Mouse (Mus musculus) left cerebral cortex, adult 2 months (tissue): ENCODE measurements around the gene Idh3a. TPM values are rescaled to one million over a fixed set of nuclear protein-coding genes. Genes with fewer than 3 reads are reported as not detected.
"Not testable (repeated sequence)": the region's sequence is repeated elsewhere in the genome, so short reads cannot be mapped to it uniquely, and the experiment has no call there.

ENCODE experiments used
- DNase-seq, 2 experiments: peaks; one replicate each; pipeline ENCODE4 v3.0.0; 2021 to 2022; ENCODE audit warnings: low spot score in 2 of 2, mixed read lengths in 1 of 2; ENCODE audit errors: extremely low spot score in 1 of 2
- H3K27ac ChIP-seq: fragments of 200-600 bp; 2 replicates; pipeline ENCODE4 v1.8.1; 2022
- H3K4me3 ChIP-seq: fragments of 200-600 bp; 2 replicates; pipeline ENCODE4 v1.8.1; 2022
- CTCF ChIP-seq: fragments of 200-600 bp; IDR thresholded peaks from 2 replicates; pipeline ENCODE4 v1.8.1; 2022; ENCODE audit warnings: antibody characterized with exemption, mild to moderate bottlenecking, moderate library complexity
- intact Hi-C: fragments of 180-260 bp; cut with DNase I; formaldehyde crosslinking; loops from one replicate; pipeline ENCODE4 v1.15.1; 2025
- total RNA-seq, 2 experiments: library from RNA; stranded (reverse); gene quantifications; 2 replicates each; pipeline ENCODE4 v1.2.3; 2021

The Idh3a gene
- total RNA-seq, 2 experiments from 2014 or later, result 179 to 187 TPM

GRCm38 (mm10) chr9:54555044-54555443 lies 31.1 kb upstream of the Idh3a start:
- intact Hi-C loops, result no loop called here
- Histone ChIP-seq H3K4me3 (no peak overlapping the region), H3K27ac (no peak overlapping the region)
- TF ChIP-seq CTCF, result no peak
- DNase-seq, result no peak

- DNase-seq, result no peak
- H3K4me3 ChIP-seq, result no peak overlapping the region
- H3K27ac ChIP-seq, result no peak overlapping the region
- intact Hi-C loops, result no loop called here
- no peak for TF ChIP-seq CTCF
These were observed 27.4 kb upstream of the Idh3a start for GRCm38 (mm10) chr9:54558731-54559130.

- TF ChIP-seq CTCF, result peak; percentile 38
- intact Hi-C loops, result no loop called here
- peak; percentile 67 to 78 for DNase-seq
- H3K4me3 ChIP-seq, result peak within 1 kb of the TSS; percentile 58
- peak within 1 kb of the TSS; percentile 47; the same call in 1 of the 2 replicates for H3K27ac ChIP-seq
These were observed 26.2 kb upstream of the Idh3a start, which contains the start of gene Cib2 for GRCm38 (mm10) chr9:54559771-54560471. Gene Cib2, minus strand, starts transcription at chr9:54560218.

- no peak for DNase-seq
- intact Hi-C loops, result no loop called here
These were observed 25.1 kb upstream of the Idh3a start for GRCm38 (mm10) chr9:54560831-54561601.

GRCm38 (mm10) chr9:54566958-54567357 lies 19.2 kb upstream of the Idh3a start:
- H3K4me3 ChIP-seq, result no peak overlapping the region
- H3K27ac ChIP-seq, result no peak overlapping the region
- intact Hi-C loops, result no loop called here
- no peak for TF ChIP-seq CTCF
- no peak for DNase-seq

More at GRCm38 (mm10) chr9:54560831-54561601, 25.1 kb upstream of the Idh3a start:
- peak; percentile 11 for TF ChIP-seq CTCF
- Histone ChIP-seq H3K4me3 (no peak overlapping the region), H3K27ac (no peak overlapping the region)

GRCm38 (mm10) chr9:54568732-54569131 lies 17.4 kb upstream of the Idh3a start:
- intact Hi-C loops, result no loop called here
- TF ChIP-seq CTCF, result peak; percentile 20; the same call in 1 of the 2 replicates
- Histone ChIP-seq H3K27ac (no peak overlapping the region), H3K4me3 (no peak overlapping the region)
- no peak for DNase-seq

GRCm38 (mm10) chr9:54571130-54571839 lies 14.8 kb upstream of the Idh3a start:
- no peak for DNase-seq
- intact Hi-C loops, result no loop called here

GRCm38 (mm10) chr9:54583712-54584111 lies 2.4 kb upstream of the Idh3a start:
- no peak overlapping the region for H3K27ac ChIP-seq
- H3K4me3 ChIP-seq, result no peak overlapping the region
- no peak for TF ChIP-seq CTCF
- intact Hi-C loops, result no loop called here
- DNase-seq, result no peak

More at GRCm38 (mm10) chr9:54571130-54571839, 14.8 kb upstream of the Idh3a start:
- Histone ChIP-seq H3K4me3 (no peak overlapping the region), H3K27ac (no peak overlapping the region)
- no peak for TF ChIP-seq CTCF

GRCm38 (mm10) chr9:54584127-54584526 lies 2.0 kb upstream of the Idh3a start:
- intact Hi-C loops, H3K4me3 ChIP-seq, DNase-seq, H3K27ac ChIP-seq: not testable (repeated sequence)

GRCm38 (mm10) chr9:54585839-54586198 lies 315 bp upstream of the Idh3a start:
- DNase-seq, result no peak
- intact Hi-C loops, result no loop called here

GRCm38 (mm10) chr9:54587863-54588262 lies 1.7 kb downstream of the Idh3a start:
- intact Hi-C loops, result no loop called here
- Histone ChIP-seq H3K4me3 (peak overlapping the region; percentile 80), H3K27ac (no peak overlapping the region)
- no peak for DNase-seq
- TF ChIP-seq CTCF, result no peak

More at GRCm38 (mm10) chr9:54585839-54586198, 315 bp upstream of the Idh3a start:
- no peak for TF ChIP-seq CTCF
- Histone ChIP-seq H3K27ac (peak overlapping the region; percentile 63), H3K4me3 (peak overlapping the region; percentile 80)

GRCm38 (mm10) chr9:54593652-54594051 lies 7.5 kb downstream of the Idh3a start:
- H3K4me3 ChIP-seq, H3K27ac ChIP-seq, intact Hi-C loops, DNase-seq: not testable (repeated sequence)
